Mouse (Mus musculus): ENCODE data around the gene Epyc. TPM values are rescaled to one million over a fixed set of nuclear protein-coding genes. Genes with fewer than 3 reads are reported as not detected.
"Not testable (repeated sequence)": the region's sequence is repeated elsewhere in the genome, so short reads cannot be mapped to it uniquely, and the experiment has no call there.

The Epyc gene
- total RNA-seq, 1 experiment from 2014 or later, result not detected

DNA sequence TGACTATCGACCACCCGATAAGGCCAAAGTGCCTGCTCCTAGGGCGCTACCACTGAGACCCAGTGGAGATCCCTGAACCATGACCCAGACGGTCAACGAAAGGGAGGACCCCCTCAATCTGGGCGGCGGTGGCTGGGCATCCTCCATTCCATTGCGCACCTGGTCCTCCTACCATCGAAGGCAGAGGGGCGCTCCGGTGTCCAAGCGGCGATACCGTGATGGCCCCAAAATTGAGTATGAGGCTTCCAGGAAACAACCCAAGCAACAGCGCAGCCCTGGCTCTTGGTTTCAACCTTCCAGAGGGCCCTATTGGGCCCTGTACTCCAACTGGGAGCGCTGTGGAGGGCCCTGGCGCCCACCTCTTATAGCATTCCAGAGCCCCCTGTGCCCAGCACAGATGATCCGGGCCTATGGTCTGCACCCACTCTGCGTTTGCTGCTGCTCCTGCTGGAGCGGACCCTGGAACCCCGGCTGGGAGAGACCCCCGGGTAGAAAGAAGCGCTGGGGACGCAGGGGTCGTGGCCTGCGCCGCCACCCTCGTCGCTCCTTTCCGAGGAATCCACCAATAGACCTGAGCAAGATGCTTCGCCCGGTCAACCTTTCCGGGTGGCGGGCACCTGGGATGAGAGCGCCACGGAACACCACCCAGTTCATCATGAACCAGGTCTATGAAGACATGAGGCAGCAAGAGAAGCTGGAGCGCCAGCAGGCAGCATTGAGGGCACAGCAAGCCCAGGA, 49.7 kb downstream of the Epyc start:
- 0 out of 2 replicates have a peak, but pooled peaks have one; percentile 35 for ATAC-seq (replicated peaks; ENCODE audit: insufficient number of reproducible peaks, low FRiP score, low TSS enrichment, poor library complexity, severe bottlenecking)

- no peak for ATAC-seq (replicated peaks; ENCODE audit: insufficient number of reproducible peaks, low FRiP score, low TSS enrichment, poor library complexity, severe bottlenecking)
Measured at GRCm38 (mm10) chr10:97702321-97702720, 58.5 kb downstream of the Epyc start.

GRCm38 (mm10) chr10:97704562-97704961, 60.7 kb downstream of the Epyc start:
- ATAC-seq (replicated peaks; ENCODE audit: insufficient number of reproducible peaks, low FRiP score, low TSS enrichment, poor library complexity, severe bottlenecking), result no peak

GRCm38 (mm10) chr10:97712687-97713086, 68.8 kb downstream of the Epyc start:
- no peak for ATAC-seq (replicated peaks; ENCODE audit: insufficient number of reproducible peaks, low FRiP score, low TSS enrichment, poor library complexity, severe bottlenecking)

DNA sequence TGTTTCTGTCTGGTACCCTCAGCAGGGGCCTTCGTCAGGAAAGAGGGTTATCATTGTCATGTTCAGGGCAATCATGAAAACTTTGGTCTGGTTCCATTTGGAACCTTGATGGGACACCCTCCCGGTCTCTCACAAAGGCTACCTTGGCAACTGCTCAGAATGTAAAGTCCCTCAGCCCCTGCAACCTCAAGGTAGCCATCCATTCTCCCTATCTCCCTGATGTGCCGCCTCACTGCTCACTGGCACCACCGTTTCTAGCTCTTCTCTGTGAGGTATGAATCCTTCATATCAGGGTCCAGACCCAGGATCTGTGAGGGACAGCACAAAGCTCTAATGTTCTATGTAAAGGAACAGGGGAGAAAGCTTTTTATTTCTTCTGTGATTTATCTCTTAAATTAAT, 70.7 kb downstream of the Epyc start:
- ATAC-seq (replicated peaks; ENCODE audit: insufficient number of reproducible peaks, low FRiP score, low TSS enrichment, poor library complexity, severe bottlenecking), result no peak

GRCm38 (mm10) chr10:97715289-97715906, 71.5 kb downstream of the Epyc start:
- ATAC-seq (replicated peaks; ENCODE audit: insufficient number of reproducible peaks, low FRiP score, low TSS enrichment, poor library complexity, severe bottlenecking), result no peak

DNA sequence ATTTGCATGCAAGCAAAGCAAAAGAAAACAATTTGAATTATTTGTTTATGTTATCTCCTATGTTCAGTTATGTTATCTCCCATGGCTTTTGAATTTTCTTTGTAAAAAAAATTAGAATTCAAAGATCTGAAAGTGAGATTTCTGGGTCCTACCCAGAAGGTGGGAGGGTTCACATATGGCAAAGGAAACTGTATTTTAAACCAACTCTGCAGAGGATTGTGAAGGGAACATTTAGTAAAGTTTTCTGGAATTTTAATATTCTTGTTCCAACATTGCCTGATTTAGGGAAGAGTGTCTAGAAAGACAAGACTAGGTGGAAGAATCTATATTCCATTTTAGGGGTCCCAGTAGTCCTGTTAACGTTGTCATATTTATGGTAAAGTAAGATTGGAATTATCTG, 73.4 kb downstream of the Epyc start:
- no peak for ATAC-seq (replicated peaks; ENCODE audit: insufficient number of reproducible peaks, low FRiP score, low TSS enrichment, poor library complexity, severe bottlenecking)

- no peak for ATAC-seq (replicated peaks; ENCODE audit: insufficient number of reproducible peaks, low FRiP score, low TSS enrichment, poor library complexity, severe bottlenecking)
Measured at GRCm38 (mm10) chr10:97718021-97718420, 74.2 kb downstream of the Epyc start.

- ATAC-seq (replicated peaks; ENCODE audit: insufficient number of reproducible peaks, low FRiP score, low TSS enrichment, poor library complexity, severe bottlenecking), result no peak
Measured at GRCm38 (mm10) chr10:97720625-97721024, 76.8 kb downstream of the Epyc start.

GRCm38 (mm10) chr10:97722709-97723108, 78.8 kb downstream of the Epyc start:
- ATAC-seq (replicated peaks; ENCODE audit: insufficient number of reproducible peaks, low FRiP score, low TSS enrichment, poor library complexity, severe bottlenecking), result no peak

DNA sequence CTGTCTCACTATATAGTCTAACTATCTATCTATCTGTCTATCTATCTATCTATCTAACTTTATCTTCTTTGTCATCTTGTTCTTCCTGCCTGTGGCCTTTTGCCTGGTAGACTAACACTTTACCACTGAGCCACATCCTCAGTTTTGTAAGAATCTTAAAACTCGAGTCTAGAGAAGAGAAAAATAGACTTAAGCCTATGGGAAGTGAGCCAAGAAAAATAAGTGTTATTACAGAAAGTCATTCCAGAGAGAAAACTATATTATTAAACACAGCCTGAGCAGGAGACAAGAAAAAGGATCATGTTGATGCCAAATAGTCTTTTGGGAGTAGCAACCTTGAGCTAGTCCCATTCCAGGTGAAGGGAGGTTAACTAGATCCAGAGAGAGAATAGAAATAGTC, 82.1 kb downstream of the Epyc start:
- ATAC-seq (replicated peaks; ENCODE audit: insufficient number of reproducible peaks, low FRiP score, low TSS enrichment, poor library complexity, severe bottlenecking), result no peak

- not testable (repeated sequence) for ATAC-seq (replicated peaks; ENCODE audit: insufficient number of reproducible peaks, low FRiP score, low TSS enrichment, poor library complexity, severe bottlenecking)
Measured at GRCm38 (mm10) chr10:97726655-97727054, 82.8 kb downstream of the Epyc start, which contains the start of gene C030005K15Rik. TSS of gene C030005K15Rik (minus strand) at chr10:97726755.

Other genes with a start within 250 kb of the Epyc start
- not detected in 3 replicates for gene Dcn, start 164.5 kb upstream of the Epyc start, total RNA-seq (2017)
- not detected in 3 replicates for gene Lum, start 78.9 kb upstream of the Epyc start, total RNA-seq (2017)
- gene Kera, start 37.2 kb upstream of the Epyc start, total RNA-seq (2017), result not detected in 3 replicates
- not detected in 3 replicates for gene Ccer1, start 49.0 kb downstream of the Epyc start, total RNA-seq (2017)
- gene C030005K15Rik, start 82.7 kb downstream of the Epyc start, total RNA-seq (2017), result not detected in 3 replicates

All from monocyte, adult 5-6 weeks (primary cell).